Mouse (Mus musculus) cortical plate, adult 2 months (tissue): Measurements from ENCODE around the gene Sit1.

Experiments used
- CTCF ChIP-seq: fragments of 200-500 bp; IDR thresholded peaks from 2 replicates; pipeline ENCODE4 v1.5.1; 2011; ENCODE audit warnings: mild to moderate bottlenecking, control low read depth, low read length; ENCODE audit not compliant: insufficient read depth; ENCODE audit errors: extremely low read depth
- POLR2A ChIP-seq: fragments of 200-500 bp; IDR thresholded peaks from 2 replicates; pipeline ENCODE4 v1.6.1; 2011; ENCODE audit warnings: mild to moderate bottlenecking, low read length, control low read depth; ENCODE audit not compliant: insufficient read depth; ENCODE audit errors: extremely low read depth

DNA sequence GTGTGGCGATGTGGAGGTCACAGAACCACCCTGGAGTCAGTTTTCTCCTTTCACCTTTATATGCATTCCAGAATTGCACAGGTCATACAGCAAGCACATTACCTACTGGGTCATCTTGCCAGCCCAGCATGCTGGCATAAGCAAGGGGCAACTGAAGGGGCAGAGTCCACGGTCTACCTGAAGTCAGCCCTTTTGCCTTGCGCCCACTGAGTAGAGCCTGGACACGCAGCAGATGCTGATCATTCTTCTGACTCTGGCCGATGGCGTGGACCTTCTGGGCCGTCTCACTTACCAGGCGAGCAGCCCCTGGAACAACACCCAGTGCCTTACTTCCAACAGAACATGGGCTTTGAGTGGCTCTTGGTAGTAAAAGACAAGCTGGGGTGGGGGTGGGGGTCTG lies 13.9 kb upstream of the Sit1 start:
- TF ChIP-seq CTCF (no peak), POLR2A (no peak)
